Mouse (Mus musculus) MEL (cell line): Measurements from ENCODE around the gene Tcf12.

Experiments used
- BHLHE40 ChIP-seq: IDR thresholded peaks from 2 replicates; pipeline ENCODE4 v1.6.1; 2012; ENCODE audit warnings: low read depth, mild to moderate bottlenecking, inconsistent platforms, low read length, improper control_type of control experiment, borderline replicate concordance
- CTCF ChIP-seq, 3 experiments: IDR thresholded peaks in 2 of 3; conservative IDR thresholded peaks in 1 of 3; 2 replicates each; pipeline ENCODE4 v1.5.1; 2011 to 2012; ENCODE audit warnings: low read length in 3 of 3, low read depth in 2 of 3, mild to moderate bottlenecking in 2 of 3, improper control_type of control experiment in 1 of 3, inconsistent platforms in 1 of 3, mixed read lengths in 1 of 3, moderate library complexity in 1 of 3; ENCODE audit not compliant: control insufficient read depth in 1 of 3, insufficient read depth in 1 of 3, poor library complexity in 1 of 3, severe bottlenecking in 1 of 3
- EP300 ChIP-seq, 2 experiments: IDR thresholded peaks; 2 replicates each; pipeline ENCODE4 v1.6.1; 2011; ENCODE audit warnings: improper control_type of control experiment in 2 of 2, low read length in 2 of 2, low read depth in 1 of 2, mild to moderate bottlenecking in 1 of 2
- GATA1 ChIP-seq: IDR thresholded peaks from 2 replicates; pipeline ENCODE4 v1.6.1; 2011; ENCODE audit warnings: low read depth, low read length, improper control_type of control experiment
- MYB ChIP-seq: IDR thresholded peaks from 2 replicates; pipeline ENCODE4 v1.6.1; 2011; ENCODE audit warnings: mild to moderate bottlenecking, low read depth, low read length, improper control_type of control experiment
- MYC ChIP-seq: IDR thresholded peaks from 2 replicates; pipeline ENCODE4 v1.6.1; 2011; ENCODE audit warnings: low read depth, mild to moderate bottlenecking, low read length, improper control_type of control experiment, moderate library complexity
- POLR2A ChIP-seq, 2 experiments: IDR thresholded peaks; 2 replicates each; pipeline ENCODE4 v1.6.1; 2011 to 2012; ENCODE audit warnings: low read length in 2 of 2, mild to moderate bottlenecking in 2 of 2, control low read depth in 1 of 2, improper control_type of control experiment in 1 of 2, low read depth in 1 of 2, moderate library complexity in 1 of 2; ENCODE audit not compliant: control insufficient read depth in 1 of 2, insufficient read depth in 1 of 2, poor library complexity in 1 of 2
- TCF12 ChIP-seq: IDR thresholded peaks from 2 replicates; pipeline ENCODE4 v1.6.1; 2014; ENCODE audit warnings: low read depth, mild to moderate bottlenecking, inconsistent platforms, low read length, improper control_type of control experiment, moderate library complexity
- USF1 ChIP-seq: IDR thresholded peaks from 2 replicates; pipeline ENCODE4 v1.6.1; 2014; ENCODE audit warnings: low read depth, mild to moderate bottlenecking, inconsistent platforms, low read length, improper control_type of control experiment, moderate library complexity
- ZC3H11A ChIP-seq: IDR thresholded peaks from 2 replicates; pipeline ENCODE4 v1.6.1; 2012; ENCODE audit warnings: low read depth, mild to moderate bottlenecking, inconsistent platforms, low read length, improper control_type of control experiment

DNA sequence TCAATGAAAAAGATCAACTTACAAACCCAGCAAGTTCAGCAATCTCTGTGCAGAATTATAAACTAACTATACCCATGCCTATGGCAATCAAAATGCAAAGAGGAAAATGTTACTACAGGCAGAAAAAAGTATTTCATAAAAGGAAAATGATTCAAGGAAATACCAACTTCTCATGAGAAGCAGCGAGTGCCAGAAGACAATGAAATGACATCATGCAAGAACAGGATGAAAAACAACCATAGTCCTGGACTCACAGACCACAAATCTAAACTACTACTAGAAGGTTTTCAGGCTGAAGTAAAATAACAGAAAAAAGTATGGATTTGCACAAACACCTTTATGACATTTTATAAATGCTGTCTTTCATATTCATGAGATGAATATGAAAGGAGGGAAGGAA, 82.1 kb downstream of the Tcf12 start:
- no peak for TF ChIP-seq EP300 (IDR thresholded peaks at IDR 0.05; ENCODE audit: low read depth in 1 of 2, low read length in 2 of 2)
- TF ChIP-seq POLR2A (IDR thresholded peaks at IDR 0.05; ENCODE audit: control insufficient read depth in 1 of 2, insufficient read depth in 1 of 2, low read depth in 1 of 2, low read length in 2 of 2, poor library complexity in 1 of 2): no peak
- TF ChIP-seq USF1: no peak
- TF ChIP-seq CTCF (IDR thresholded peaks at IDR 0.05 in 2 of 3, conservative IDR thresholded peaks at IDR 0.05 in 1 of 3; ENCODE audit: control insufficient read depth in 1 of 3, insufficient read depth in 1 of 3, low read depth in 2 of 3, low read length in 3 of 3, poor library complexity in 1 of 3, severe bottlenecking in 1 of 3): no peak
- no peak for TF ChIP-seq MYB
- no peak for TF ChIP-seq ZC3H11A
- TF ChIP-seq BHLHE40: no peak
- no peak for TF ChIP-seq GATA1
- TF ChIP-seq TCF12: no peak
- TF ChIP-seq MYC: no peak
